Mouse (Mus musculus) forebrain, embryonic 16.5 days (tissue): ENCODE results near the gene Snx4. TPM values are rescaled to one million over a fixed set of nuclear protein-coding genes. Genes with fewer than 3 reads are reported as not detected.

ENCODE experiments used
- ATAC-seq: fragments of 200-750 bp; cut with Nextera tagmentation; 2 replicates; pipeline ENCODE4 v1.8.0; 2017; ENCODE audit warnings: mild to moderate bottlenecking, moderate library complexity
- H3K27ac ChIP-seq: fragments of 300-500 bp; sonication (generic); 2 replicates; pipeline ENCODE4 v1.5.1; 2014; ENCODE audit warnings: low read length, control low read depth
- H3K27me3 ChIP-seq: fragments of 300-500 bp; sonication (generic); replicated peaks from 2 replicates; pipeline ENCODE4 v1.6.1; 2014; ENCODE audit warnings: low read length; ENCODE audit not compliant: control insufficient read depth, insufficient read depth
- H3K36me3 ChIP-seq: fragments of 300-500 bp; sonication (generic); 2 replicates; pipeline ENCODE4 v1.6.1; 2014; ENCODE audit not compliant: control insufficient read depth, insufficient read depth
- H3K4me1 ChIP-seq: fragments of 300-500 bp; sonication (generic); replicated peaks from 2 replicates; pipeline ENCODE4 v1.6.1; 2014; ENCODE audit warnings: low read length; ENCODE audit not compliant: control insufficient read depth, insufficient read depth
- H3K4me2 ChIP-seq: fragments of 300-500 bp; sonication (generic); 2 replicates; pipeline ENCODE4 v1.6.1; 2014; ENCODE audit warnings: mild to moderate bottlenecking, low read length, control low read depth
- H3K4me3 ChIP-seq: fragments of 300-500 bp; sonication (generic); replicated peaks from 2 replicates; pipeline ENCODE4 v1.5.1; 2014; ENCODE audit warnings: mild to moderate bottlenecking, low read length, control low read depth
- H3K9ac ChIP-seq: fragments of 300-500 bp; sonication (generic); replicated peaks from 2 replicates; pipeline ENCODE4 v1.6.1; 2014; ENCODE audit warnings: low read depth, low read length, control low read depth
- H3K9me3 ChIP-seq: fragments of 300-500 bp; sonication (generic); 2 replicates; pipeline ENCODE4 v1.6.1; 2016; ENCODE audit warnings: low read length; ENCODE audit not compliant: control insufficient read depth
- WGBS: fragments of 180-500 bp; shearing (Covaris S2); extraction: QIAGEN DNeasy Blood & Tissue Kit; methylation state at CpG from one replicate; pipeline ENCODE4 v1.1.7; 2014; 5-methylcytosine and 5-hydroxymethylcytosine counted together
- polyA plus RNA-seq: library from polyadenylated mRNA; unstranded; fragments of >200 nt; fragmentation: Nextera tagmentation; extraction: Ambion mirVana; gene quantifications from 2 replicates; pipeline ENCODE4 v1.2.1, GENCODE M21; 2015

Snx4 gene
- polyA plus RNA-seq, 1 experiment from 2014 or later, result 87.0 TPM

DNA sequence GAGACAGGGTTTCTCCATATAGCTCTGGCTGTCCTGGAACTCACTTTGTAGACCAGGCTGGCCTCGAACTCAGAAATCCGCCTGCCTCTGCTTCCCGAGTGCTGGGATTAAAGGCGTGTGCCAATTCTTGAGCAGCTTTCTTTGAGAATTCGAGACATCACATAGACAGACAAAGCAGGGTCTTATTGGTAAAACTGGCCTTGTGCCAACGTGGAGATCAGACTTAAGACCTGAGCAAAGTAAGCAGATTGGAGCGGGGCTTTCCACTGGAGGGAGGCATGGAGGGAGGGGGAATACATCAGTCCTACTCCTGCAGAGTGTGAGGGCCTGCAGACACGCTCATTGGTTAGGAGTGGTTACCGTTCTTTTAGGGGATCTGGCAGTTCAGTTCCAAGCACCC is 75.9 kb downstream of the Snx4 start:
- WGBS, result 39% methylated on average over 9 of the region's 9 CpGs
- Histone ChIP-seq H3K4me2 (no peak overlapping the region), H3K27ac (no peak overlapping the region), H3K4me1 (peaks cover 8% of the 10 kb centered on the region; the same call in 1 of the 2 replicates), H3K9ac (no peak overlapping the region), H3K9me3 (no peaks in the 10 kb centered on the region), H3K4me3 (no peak overlapping the region), H3K36me3 (no peaks in the 10 kb centered on the region), H3K27me3 (no peaks in the 10 kb centered on the region)
- no peak for ATAC-seq

- H3K27me3 ChIP-seq, result no peaks in the 10 kb centered on the region
Observed at GRCm38 (mm10) chr16:33333015-33333414, 81.8 kb downstream of the Snx4 start.

GRCm38 (mm10) chr16:33337177-33337576 is 85.9 kb downstream of the Snx4 start:
- H3K4me2 ChIP-seq, result 0 out of 2 replicates have a peak overlapping the region, but pooled peaks have one; percentile 14
- peak; percentile 67 for ATAC-seq

More at GRCm38 (mm10) chr16:33333015-33333414, 81.8 kb downstream of the Snx4 start:
- Histone ChIP-seq H3K27ac (no peak overlapping the region), H3K36me3 (no peaks in the 10 kb centered on the region), H3K9ac (no peak overlapping the region), H3K4me3 (no peak overlapping the region), H3K9me3 (no peaks in the 10 kb centered on the region), H3K4me1 (peaks cover 5% of the 10 kb centered on the region), H3K4me2 (no peak overlapping the region)
- no peak for ATAC-seq
- WGBS, result 90% methylated on average over 14 of the region's 14 CpGs

DNA sequence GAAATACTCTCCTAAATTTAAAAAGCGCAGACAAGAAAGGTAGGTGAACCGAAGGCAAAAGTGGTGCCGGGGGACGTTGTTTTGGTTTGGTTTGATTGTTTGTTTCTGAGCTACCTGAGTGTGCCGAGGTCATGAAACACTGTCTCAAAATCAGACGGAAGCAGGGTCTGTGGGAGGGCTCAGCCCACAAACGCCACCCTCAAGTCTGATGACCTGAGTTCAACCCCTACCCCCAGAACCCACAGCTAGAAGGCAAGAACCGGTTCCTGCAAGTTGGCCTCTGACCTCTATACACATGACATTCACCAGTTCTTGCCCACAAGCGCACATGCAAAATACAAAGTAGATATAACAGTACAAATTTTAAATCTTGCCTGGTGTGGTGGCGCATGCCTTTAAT is 86.4 kb downstream of the Snx4 start:
- H3K9me3 ChIP-seq, result no peaks in the 10 kb centered on the region
- no peaks in the 10 kb centered on the region for H3K27me3 ChIP-seq
- no peak overlapping the region for H3K27ac ChIP-seq
- H3K36me3 ChIP-seq, result no peaks in the 10 kb centered on the region
- H3K4me3 ChIP-seq, result no peak overlapping the region
- no peak overlapping the region for H3K4me2 ChIP-seq
- H3K4me1 ChIP-seq, result peaks cover 5% of the 10 kb centered on the region
- ATAC-seq, result no peak
- H3K9ac ChIP-seq, result no peak overlapping the region
- 89% methylated on average over 10 of the region's 10 CpGs for WGBS

More at GRCm38 (mm10) chr16:33337177-33337576, 85.9 kb downstream of the Snx4 start:
- WGBS, result 15% methylated on average over 8 of the region's 8 CpGs
- no peak overlapping the region for H3K27ac ChIP-seq
- H3K4me1 ChIP-seq, result peaks cover 5% of the 10 kb centered on the region
- H3K4me3 ChIP-seq, result no peak overlapping the region
- no peaks in the 10 kb centered on the region for H3K36me3 ChIP-seq
- no peak overlapping the region for H3K9ac ChIP-seq
- no peaks in the 10 kb centered on the region for H3K27me3 ChIP-seq
- no peaks in the 10 kb centered on the region for H3K9me3 ChIP-seq

DNA sequence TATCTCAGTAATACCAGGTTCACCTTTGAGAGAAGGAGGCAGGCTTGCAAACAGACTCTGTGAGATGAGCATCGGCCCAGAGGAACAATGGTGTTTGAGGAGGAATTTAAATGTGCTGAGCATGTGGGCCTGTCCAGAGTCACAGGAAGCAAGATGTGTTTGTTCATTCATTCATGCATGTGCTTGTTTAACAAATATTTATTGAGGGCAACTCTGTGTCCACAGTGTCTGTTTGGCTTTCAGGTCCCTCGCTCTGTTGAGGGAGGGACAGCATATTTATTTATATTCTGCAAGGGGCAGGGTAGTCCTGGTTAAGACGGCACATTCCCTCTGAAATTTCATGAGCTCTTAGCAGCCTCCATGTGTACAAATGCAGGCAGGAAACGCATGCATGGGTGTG is 87.2 kb downstream of the Snx4 start:
- no peaks in the 10 kb centered on the region for H3K9me3 ChIP-seq
- no peaks in the 10 kb centered on the region for H3K36me3 ChIP-seq
- no peak overlapping the region for H3K4me3 ChIP-seq
- no peaks in the 10 kb centered on the region for H3K27me3 ChIP-seq
- no peak overlapping the region for H3K9ac ChIP-seq
- peaks cover 5% of the 10 kb centered on the region for H3K4me1 ChIP-seq
- 83% methylated on average over 4 of the region's 4 CpGs for WGBS
- no peak for ATAC-seq
- no peak overlapping the region for H3K4me2 ChIP-seq
- no peak overlapping the region for H3K27ac ChIP-seq

- no peak for ATAC-seq
- WGBS, result 94% methylated on average over 2 of the region's 2 CpGs
- no peaks in the 10 kb centered on the region for H3K9me3 ChIP-seq
- no peak overlapping the region for H3K27ac ChIP-seq
- no peak overlapping the region for H3K9ac ChIP-seq
- H3K4me3 ChIP-seq, result no peak overlapping the region
- peaks cover 5% of the 10 kb centered on the region for H3K4me1 ChIP-seq
- no peaks in the 10 kb centered on the region for H3K27me3 ChIP-seq
- no peaks in the 10 kb centered on the region for H3K36me3 ChIP-seq
- no peak overlapping the region for H3K4me2 ChIP-seq
Observed at GRCm38 (mm10) chr16:33339476-33339875, 88.2 kb downstream of the Snx4 start.

DNA sequence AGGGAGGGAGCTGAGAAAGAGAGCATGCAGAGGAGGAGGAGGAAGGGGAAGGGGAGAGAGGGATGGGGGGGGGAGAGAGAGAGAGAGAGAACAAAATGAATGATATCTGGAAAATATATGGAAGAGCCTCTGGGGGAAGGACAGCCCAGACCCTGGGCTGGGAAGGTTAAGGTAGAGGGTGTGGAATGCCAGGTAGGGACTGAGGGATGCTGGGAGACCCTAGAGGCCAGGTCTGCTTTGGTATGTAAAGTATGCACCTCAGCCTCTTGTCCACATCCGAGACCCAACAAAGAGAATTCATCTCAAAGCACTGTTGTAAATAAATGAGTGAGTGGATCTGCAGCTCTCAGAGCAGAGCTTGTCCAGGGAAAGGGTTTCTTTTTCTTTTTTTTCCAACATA is 91.1 kb downstream of the Snx4 start:
- no peaks in the 10 kb centered on the region for H3K27me3 ChIP-seq
- no peak overlapping the region for H3K27ac ChIP-seq
- no peak overlapping the region for H3K4me2 ChIP-seq
- peaks cover 3% of the 10 kb centered on the region for H3K4me1 ChIP-seq
- no peak overlapping the region for H3K9ac ChIP-seq
- no peaks in the 10 kb centered on the region for H3K9me3 ChIP-seq
- no peaks in the 10 kb centered on the region for H3K36me3 ChIP-seq
- 53% methylated on average over 1 of the region's 1 CpGs for WGBS
- H3K4me3 ChIP-seq, result no peak overlapping the region
- no peak for ATAC-seq

DNA sequence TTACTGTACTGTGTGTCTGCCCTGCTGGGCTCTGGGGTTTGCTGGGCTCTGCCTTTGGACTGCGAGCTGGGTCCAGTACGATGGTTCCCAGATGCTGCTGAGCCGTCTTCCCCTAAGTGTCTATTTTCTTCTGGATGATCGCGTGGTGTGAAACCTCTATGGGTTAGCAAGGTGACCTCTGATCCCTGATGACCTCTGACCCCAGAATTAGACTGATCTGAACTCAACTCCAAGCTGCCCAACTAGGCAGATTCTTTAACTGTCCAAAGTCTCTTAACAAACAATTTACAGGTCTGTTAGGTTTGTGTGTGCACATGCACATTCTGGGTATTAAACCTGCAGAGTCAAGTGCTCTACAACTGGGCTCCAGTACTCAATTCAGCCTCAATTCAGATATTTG is 91.9 kb downstream of the Snx4 start:
- H3K36me3 ChIP-seq, result no peaks in the 10 kb centered on the region
- no peaks in the 10 kb centered on the region for H3K9me3 ChIP-seq
- H3K4me3 ChIP-seq, result no peak overlapping the region
- no peak for ATAC-seq
- H3K27me3 ChIP-seq, result no peaks in the 10 kb centered on the region
- WGBS, result 77% methylated on average over 5 of the region's 5 CpGs
- H3K27ac ChIP-seq, result no peak overlapping the region
- no peak overlapping the region for H3K9ac ChIP-seq
- H3K4me1 ChIP-seq, result no peaks in the 10 kb centered on the region
- H3K4me2 ChIP-seq, result no peak overlapping the region

DNA sequence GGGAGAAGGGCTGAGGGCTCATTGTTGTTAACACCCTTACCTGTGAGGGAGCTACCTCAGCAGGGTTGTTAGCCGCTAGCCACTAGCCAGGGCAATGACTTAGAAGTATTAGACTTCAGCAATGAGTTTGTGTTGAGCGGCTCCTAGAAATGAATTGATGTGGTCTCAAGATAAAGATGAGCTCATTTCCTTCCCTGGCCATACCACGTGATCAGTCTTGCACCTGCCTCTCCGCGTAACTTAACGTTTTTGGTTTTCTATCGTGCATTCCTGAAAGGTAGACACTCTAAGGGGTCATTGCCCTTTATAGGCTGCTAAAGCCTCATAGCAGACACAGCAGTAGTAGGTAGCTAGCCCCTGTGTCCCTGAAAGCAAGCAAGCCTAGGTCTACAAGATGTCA is 92.4 kb downstream of the Snx4 start:
- H3K4me3 ChIP-seq, result no peak overlapping the region
- H3K27me3 ChIP-seq, result no peaks in the 10 kb centered on the region
- no peak overlapping the region for H3K4me2 ChIP-seq
- H3K9ac ChIP-seq, result no peak overlapping the region
- no peaks in the 10 kb centered on the region for H3K36me3 ChIP-seq
- H3K27ac ChIP-seq, result no peak overlapping the region
- 95% methylated on average over 7 of the region's 7 CpGs for WGBS
- ATAC-seq, result no peak
- H3K9me3 ChIP-seq, result no peaks in the 10 kb centered on the region
- no peaks in the 10 kb centered on the region for H3K4me1 ChIP-seq

DNA sequence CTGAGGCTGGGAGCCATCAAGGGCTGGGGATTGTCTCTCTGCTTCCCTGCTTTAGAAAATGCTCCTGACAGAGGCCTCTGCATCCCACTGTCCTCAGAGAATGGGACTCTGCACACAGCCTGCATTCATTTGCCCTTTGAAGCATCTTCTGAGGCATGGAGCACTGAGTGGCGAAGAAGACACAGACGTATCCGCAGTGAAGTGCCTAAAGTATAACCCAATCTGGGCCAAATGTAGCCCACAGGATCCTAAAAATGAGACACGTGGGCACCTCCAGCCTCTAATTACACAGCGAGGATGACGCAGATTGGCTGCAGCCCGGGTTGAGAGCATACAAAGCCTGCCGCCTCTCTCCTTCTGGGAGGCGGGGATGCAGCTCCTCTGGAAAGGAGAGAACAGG is 93.1 kb downstream of the Snx4 start:
- Histone ChIP-seq H3K9me3 (no peaks in the 10 kb centered on the region), H3K4me3 (no peak overlapping the region), H3K36me3 (no peaks in the 10 kb centered on the region), H3K4me1 (no peaks in the 10 kb centered on the region), H3K9ac (0 out of 2 replicates have a peak overlapping the region, but pooled peaks have one; percentile 0), H3K27me3 (no peaks in the 10 kb centered on the region), H3K4me2 (no peak overlapping the region), H3K27ac (no peak overlapping the region)
- 33% methylated on average over 9 of the region's 9 CpGs for WGBS
- ATAC-seq, result peak; percentile 71
